Mouse (Mus musculus): Measurements from ENCODE around the gene Uck1. TPM values are rescaled to one million over a fixed set of nuclear protein-coding genes. Genes with fewer than 3 reads are reported as not detected.

The Uck1 gene
- 10 to 100 TPM; 18.1 to 28.4 TPM for polyA plus RNA-seq (2012; fragmentation: generic; extraction: Trizol)

DNA sequence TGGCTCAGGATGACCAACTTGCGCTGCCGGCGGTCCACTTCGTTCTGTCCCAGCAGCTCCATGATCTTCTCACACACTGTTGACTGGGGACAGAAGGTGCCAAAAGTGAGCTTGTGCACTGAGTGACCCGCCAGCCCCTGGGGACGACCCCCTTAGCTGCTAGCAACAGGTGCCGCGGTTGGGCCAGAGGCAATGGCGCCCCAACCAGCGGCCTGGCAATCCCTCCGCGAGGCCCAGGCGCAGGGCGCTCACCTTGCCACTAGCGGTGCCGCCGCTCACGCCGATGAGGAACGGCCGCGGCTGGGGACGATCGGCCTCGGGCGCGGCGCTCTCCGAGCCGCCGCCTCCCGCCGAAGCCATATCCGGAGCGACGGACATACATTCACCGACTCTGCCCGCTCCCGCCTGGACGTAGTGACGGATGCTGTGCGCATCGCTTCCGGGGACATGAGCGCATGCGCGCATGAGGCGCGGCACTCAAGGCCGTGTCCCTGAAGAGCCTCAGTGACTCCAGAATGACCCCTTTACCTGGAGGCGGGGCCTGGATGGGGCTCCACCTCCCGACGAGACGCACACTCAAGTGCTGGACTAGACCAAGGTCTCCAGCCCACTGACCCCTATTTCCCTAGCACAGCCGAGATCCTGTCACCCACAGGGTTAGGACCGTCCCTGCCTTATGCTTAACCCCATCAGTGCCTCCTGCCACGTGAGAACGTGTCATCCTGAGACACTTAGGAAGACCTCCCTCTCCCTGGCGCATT is at the start of gene Uck1:
Gene Uck1 (minus strand): TSS at position 503 of the 761 bp plus-strand sequence.

GRCm38 (mm10) chr2:32287923-32288367 is 28.0 kb upstream of the Uck1 start, which contains the start of gene Swi5:
Gene Swi5 (minus strand): TSS chr2:32288075.

DNA sequence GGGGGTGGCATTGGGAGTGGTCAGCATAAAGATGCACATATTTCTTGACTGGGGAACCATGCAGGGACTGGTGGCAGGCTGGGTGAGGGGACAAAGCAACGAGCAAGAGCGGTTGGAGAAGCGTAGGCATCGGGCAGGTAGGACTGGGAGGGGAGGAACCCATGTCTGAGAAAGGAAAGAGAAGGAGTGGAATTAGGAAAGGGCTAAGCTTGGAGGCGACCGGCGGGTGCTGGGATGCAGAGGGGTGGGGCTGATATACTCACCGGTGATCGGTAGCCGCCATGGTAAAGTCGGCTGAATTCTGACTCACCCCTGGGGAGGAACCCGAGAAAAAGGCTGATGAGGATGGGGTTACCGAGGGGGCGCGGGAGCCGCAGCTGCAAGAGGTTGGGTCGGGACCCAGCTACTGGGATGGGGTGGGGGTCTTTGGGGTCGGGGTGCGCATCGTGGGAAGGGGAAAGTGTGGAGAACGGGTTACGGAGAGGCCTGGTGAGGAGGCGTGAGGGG is 27.4 kb upstream of the Uck1 start, which contains the start of gene Golga2:
Gene Golga2 (plus strand): TSS at position 51 of the 507 bp plus-strand sequence.

DNA sequence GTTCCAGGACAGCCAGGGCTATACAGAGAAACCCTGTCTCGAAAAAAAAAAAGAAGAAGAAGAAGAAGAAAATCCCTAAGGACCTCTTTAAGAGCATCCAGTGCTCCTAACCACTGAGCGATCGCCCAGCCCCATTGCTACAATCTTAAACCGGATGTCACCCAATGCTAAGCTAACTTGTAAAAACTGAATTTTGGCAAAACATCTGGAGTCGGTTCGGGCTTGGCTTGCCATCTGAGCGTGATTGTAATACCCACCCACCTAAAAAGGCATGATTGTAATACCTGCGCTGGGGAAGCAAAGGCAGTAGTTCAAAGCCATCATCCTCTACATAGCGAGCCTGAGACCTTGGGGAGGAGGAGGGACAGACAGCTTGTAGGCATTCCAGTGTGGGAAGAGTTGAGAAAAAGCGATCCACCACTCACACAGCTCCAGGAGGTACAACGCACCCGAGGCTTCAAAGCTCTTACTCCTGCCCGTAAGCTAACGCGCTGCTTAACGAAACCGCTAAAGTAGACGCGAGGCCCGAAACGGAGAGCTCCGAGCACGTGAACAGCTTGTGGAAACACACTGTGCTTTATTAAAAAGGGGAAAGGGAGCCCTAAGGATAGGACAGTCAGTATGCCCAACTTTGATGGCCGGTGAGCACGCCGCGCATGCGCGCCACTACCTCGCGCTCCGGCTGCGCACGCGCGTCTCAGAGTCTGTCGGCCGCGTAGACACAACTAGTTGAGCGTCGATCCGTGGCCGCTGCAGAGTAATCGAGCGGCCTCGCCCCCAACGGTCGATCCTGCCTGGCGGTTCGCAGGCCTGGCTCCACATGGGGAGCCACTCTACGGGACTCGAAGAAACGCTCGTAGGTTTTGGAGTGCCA is 23.8 kb downstream of the Uck1 start, which contains the start of gene Pomt1:
Gene Pomt1 (plus strand): TSS at position 705 of the 874 bp plus-strand sequence.

Other genes with a start within 250 kb of the Uck1 start
- under 1 TPM in 1 of 2 experiments, not detected in 1; 0.06 TPM for gene Fam78a, start 175.3 kb downstream of the Uck1 start, polyA plus RNA-seq (2012; fragmentation: generic; extraction: Trizol)
- 1 to 10 TPM in 1 of 2 experiments, under 1 TPM in 1; 0.05 to 2.7 TPM for gene Plpp7, start 164.6 kb downstream of the Uck1 start, polyA plus RNA-seq (2012; fragmentation: generic; extraction: Trizol)
- 10 to 100 TPM in 1 of 2 experiments, 1 to 10 TPM in 1; 8.5 to 44.9 TPM for gene Prrc2b, start 109.1 kb downstream of the Uck1 start, polyA plus RNA-seq (2012; fragmentation: generic; extraction: Trizol)
- 10 to 100 TPM in 1 of 2 experiments, 1 to 10 TPM in 1; 7.1 to 30.3 TPM for gene Pomt1, start 23.6 kb downstream of the Uck1 start, polyA plus RNA-seq (2012; fragmentation: generic; extraction: Trizol)
- gene Golga2, start 27.2 kb upstream of the Uck1 start, polyA plus RNA-seq (2012; fragmentation: generic; extraction: Trizol), result 10 to 100 TPM; 10.8 to 45.3 TPM
- gene Swi5, start 27.9 kb upstream of the Uck1 start, polyA plus RNA-seq (2012; fragmentation: generic; extraction: Trizol), result 100 to 1,000 TPM; 179 to 326 TPM
- gene Ciz1, start 92.2 kb upstream of the Uck1 start, polyA plus RNA-seq (2012; fragmentation: generic; extraction: Trizol), result 10 to 100 TPM; 26.7 to 61.5 TPM
- gene Dnm1, start 93.2 kb upstream of the Uck1 start, polyA plus RNA-seq (2012; fragmentation: generic; extraction: Trizol), result 100 to 1,000 TPM; 103 to 164 TPM
- gene 1110008P14Rik, start 121.8 kb upstream of the Uck1 start, polyA plus RNA-seq (2012; fragmentation: generic; extraction: Trizol), result 100 to 1,000 TPM in 1 of 2 experiments, 10 to 100 TPM in 1; 91.3 to 245 TPM
- under 1 TPM in 1 of 2 experiments, not detected in 1; 0.08 TPM for gene Lcn2, start 128.1 kb upstream of the Uck1 start, polyA plus RNA-seq (2012; fragmentation: generic; extraction: Trizol)
- 10 to 100 TPM; 16.4 to 39.5 TPM for gene Ptges2, start 135.7 kb upstream of the Uck1 start, polyA plus RNA-seq (2012; fragmentation: generic; extraction: Trizol)
- gene Naif1, start 190.3 kb upstream of the Uck1 start, polyA plus RNA-seq (2012; fragmentation: generic; extraction: Trizol), result 1 to 10 TPM; 1.1 to 4.0 TPM
- gene Slc25a25, start 191.3 kb upstream of the Uck1 start, polyA plus RNA-seq (2012; fragmentation: generic; extraction: Trizol), result 1 to 10 TPM; 3.3 to 3.4 TPM

Data from C3H10T1/2 (cell line).